Mouse (Mus musculus) kidney, adult 2 months (tissue): ENCODE data around the gene Astn1.

Experiments used
- CTCF ChIP-seq: fragments of 200-500 bp; conservative IDR thresholded peaks from 2 replicates; pipeline ENCODE4 v1.5.1; 2011; ENCODE audit warnings: low read depth, mild to moderate bottlenecking, control low read depth, low read length, moderate library complexity, mixed read lengths; ENCODE audit not compliant: insufficient read depth, insufficient read length
- POLR2A ChIP-seq: fragments of 200-500 bp; IDR thresholded peaks from one replicate; pipeline ENCODE4 v1.6.1; 2011; ENCODE audit warnings: low read depth, low read length, control low read depth

GRCm38 (mm10) chr1:158512089-158512488 lies 150.0 kb downstream of the Astn1 start:
- no peak for TF ChIP-seq CTCF
- no peak for TF ChIP-seq POLR2A
